Mouse (Mus musculus): ENCODE measurements at regions not wholly inside any gene's neighbourhood (a gene's known extent, or its start where the extent isn't known, plus 50 kb on each side); places are given as distances from the start of the nearest gene placed in this dataset.

DNA sequence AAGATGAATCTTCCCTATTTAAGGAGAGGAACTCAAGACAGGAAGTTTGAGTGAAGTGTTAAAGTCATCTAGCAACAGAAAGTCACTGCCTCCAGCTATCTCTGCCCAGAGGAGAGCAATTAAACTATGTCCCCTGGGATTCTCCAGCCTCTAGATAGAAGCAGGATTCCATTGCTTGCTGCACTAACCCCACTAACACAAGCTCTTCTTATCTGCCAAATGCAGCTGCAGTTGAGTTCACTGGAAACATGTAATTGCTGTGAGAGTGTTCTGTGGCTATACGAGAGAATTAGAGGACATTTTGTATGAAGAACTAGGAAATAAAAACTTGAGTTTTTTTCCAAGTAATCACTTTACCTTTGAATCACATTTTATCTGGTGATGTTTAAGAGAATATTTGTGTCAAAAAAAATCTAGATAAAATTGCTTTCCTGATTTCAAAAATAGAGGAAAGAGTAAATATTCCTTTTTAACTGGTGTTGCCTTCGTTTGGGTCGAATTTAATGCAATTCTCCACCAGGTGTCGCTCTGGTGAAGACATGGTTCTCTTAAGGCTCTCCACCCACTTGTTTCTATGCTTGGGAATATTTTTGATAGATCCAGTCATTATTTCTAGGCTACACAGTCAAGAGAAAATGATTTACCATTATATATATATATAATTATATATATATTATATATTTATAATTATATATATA is 121.1 kb upstream of the Bmp2 start:
- DNase-seq, result peak; percentile 33 to 55
- intact Hi-C loops (cut with DNase I), result no loop called here

DNA sequence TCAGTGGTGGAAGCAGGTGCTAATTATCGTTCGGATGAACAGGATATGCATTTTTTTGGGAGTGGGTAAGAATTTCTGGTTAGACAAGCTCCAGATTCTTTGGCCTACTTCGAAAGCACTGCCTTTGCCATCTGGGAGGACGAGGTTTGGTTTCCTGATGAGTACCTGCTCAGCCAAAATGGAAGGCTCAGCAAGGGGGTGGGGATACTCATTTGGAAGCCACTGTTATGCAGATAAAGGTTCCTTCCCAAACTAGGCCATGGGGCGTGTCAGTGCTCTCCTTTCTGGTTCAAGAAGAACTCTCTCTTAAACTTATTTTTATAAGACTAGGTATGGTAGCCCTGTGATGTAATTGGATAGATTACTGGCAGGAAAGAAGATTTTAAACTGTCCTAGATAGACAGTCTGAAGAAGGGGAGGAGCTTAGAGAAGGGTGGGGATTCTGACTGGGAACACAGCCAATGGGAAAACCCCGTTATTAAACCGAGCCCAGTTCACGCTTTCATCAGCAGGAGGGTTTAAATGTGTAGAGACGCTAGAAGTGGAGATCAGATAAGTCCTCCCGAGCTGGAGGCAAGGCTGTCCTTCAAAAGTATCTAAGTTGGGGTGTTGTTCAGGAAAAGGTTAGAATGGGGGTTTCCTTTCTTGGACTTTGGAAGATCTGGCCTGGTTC is 119.7 kb upstream of the Bmp2 start:
- no peak for DNase-seq
- intact Hi-C loops (cut with DNase I), result no loop called here

DNA sequence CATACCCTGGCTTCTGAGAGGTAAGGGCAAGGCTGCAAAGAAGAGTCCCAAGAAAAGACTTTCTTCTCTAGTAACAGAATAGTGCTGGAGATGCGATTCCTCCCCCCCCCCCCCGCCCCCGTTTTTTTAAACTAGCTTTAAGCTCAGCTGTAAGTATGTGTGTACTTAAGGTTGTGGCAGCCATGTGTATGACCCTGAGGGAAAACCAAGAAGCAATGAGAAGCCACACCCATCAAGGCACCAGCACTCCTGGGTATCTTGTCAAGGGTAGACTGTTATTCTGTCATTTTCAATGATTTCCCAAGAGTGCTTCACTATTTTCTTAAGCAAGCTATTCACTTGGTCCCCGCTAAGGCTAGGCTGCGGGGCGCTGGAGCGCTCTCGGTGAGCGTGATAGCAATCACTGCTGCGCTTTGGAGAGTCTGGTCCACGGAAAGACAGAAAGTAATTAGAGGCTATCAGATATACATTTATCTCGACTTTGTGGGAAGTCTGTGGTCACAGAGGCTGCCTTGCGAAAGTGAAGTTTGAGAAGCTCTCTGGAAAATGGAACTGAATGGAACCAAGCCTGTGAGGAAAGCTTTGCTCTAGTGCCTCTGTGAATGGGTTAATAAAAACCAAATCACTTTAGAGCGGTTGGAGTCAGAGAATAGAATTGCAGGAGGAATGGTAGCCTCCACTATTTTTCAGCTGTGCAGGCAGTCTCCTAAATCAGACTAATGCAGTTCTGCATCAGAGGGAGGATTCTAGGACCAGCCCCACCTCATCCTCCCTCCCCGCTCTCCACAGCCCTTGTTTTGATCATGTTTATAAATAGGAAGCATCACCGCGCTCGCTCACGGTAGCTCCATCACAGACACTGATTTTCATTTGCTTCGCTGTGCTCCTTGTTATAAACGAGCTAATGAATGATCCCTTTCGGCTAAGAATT is 114.8 kb upstream of the Bmp2 start:
- no peak for DNase-seq
- intact Hi-C loops (cut with DNase I), result loop anchor here (5.0 kb wide), 1 partner anchor 115 kb away; the partner anchor contains the start of gene Bmp2

DNA sequence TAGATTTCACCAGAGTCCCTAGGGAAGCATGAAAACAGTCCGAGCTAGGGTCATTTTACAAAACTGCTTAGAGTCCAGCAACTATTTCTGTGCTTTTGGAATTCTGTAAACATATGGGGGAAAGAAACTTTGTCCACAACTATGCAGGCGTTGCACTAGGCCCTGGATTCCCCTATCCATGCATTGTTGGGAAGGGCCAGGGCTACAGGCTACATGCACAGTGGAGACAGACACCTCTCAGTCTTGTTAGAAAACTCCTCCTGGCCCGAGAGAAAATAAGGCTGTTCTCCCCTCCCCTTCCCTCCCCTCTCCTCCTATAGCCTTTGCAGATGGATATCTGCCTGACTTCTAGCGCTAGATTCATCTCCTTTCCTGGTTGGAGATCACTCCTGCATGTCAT is 113.9 kb upstream of the Bmp2 start:
- no peak for DNase-seq
- intact Hi-C loops (cut with DNase I), result loop anchor here (5.0 kb wide), 1 partner anchor 114 kb away; the partner anchor contains the start of gene Bmp2

DNA sequence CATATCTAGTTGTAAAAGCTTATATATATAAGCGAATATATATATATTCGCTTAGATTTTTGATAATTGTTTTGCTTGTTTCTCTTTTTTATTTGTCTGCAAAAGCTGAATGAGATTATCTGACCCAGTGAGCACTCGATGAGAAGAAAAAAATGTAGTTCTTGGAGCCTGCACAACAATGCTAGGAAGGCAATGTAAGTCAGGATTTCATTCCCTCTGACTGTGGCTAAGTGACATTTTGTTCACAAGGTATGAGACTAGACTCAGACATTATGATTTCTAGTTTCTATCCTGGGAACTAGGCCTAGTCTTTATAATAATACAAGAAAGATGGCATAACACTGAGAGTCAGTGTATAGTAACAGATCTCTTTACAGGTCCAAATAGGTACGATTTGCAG is 108.9 kb upstream of the Bmp2 start:
- no peak for DNase-seq
- intact Hi-C loops (cut with DNase I), result no loop called here

DNA sequence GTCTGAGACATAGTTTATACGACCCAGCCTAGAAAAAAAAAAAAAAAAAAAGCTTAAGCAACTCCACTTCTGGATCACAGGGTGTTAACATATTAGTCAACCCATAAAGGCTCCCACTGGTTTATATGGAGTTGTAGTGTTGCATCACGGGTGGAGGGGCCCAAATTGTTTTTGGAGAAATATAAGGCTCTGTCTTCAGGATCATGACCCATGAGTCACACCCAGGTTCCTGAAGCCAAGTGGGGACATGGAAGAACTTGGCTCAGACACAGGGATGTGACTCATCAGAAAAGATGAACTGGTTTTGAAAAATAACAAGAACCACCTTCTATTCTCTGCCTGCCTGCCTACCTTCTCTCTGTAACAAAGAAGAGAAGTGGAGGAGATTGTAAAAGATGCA is 108.5 kb upstream of the Bmp2 start:
- intact Hi-C loops (cut with DNase I), result no loop called here
- peak; percentile 39 to 40 for DNase-seq

DNA sequence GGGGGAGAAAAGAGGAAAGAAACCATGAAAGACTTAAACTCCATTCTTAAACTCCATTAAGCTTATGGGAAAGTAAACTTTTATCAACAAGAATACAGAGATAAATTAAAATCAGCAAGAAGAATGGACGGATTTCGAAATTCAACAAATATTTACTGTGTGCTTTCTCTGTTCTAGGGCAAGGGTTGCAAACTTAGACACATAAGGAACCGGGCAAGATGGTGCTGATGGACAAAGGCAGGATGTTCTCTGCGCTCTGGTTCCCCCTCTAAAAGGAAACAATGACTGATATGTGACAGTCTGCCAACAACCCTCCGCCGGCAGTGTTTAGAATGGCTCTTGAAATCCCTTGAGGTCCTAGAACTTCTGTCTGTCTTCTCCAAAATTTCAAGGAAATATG is 99.0 kb upstream of the Bmp2 start:
- intact Hi-C loops (cut with DNase I), result no loop called here

DNA sequence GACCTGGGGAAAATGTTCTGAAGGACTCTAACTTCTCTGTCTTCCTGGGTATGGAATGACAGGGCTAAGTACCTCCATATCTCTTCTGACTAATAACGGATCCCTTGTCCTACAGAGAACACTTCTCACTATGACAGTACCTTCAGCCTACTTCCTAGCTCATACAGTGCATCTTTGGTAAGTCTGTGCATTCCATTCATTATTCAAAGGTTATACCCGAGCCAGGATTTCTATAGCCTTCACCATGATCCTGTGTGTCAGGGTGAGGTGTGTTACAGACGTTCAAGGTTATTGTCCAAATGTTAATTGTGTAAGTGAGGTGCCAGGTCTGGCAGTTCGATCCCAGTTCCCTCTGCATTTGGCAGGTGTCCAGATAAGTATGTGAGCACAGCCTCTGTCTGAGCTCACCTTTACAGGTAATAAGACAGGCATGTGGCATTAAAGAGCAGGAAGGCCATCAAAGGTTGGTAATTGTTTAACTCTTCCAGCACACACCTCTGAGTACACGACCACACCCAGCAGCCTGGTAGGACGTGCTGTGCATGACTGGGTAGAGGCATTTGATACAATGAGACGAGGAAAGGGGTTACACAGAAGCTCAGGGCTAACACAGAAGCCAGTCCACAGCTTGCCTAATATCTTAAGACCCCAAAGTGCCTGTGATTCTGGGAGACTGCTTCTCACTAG is 96.3 kb upstream of the Bmp2 start:
- intact Hi-C loops (cut with DNase I), result no loop called here
- DNase-seq, result no peak

More for the DNA sequence above, 99.0 kb upstream of the Bmp2 start:
- no peak for DNase-seq

DNA sequence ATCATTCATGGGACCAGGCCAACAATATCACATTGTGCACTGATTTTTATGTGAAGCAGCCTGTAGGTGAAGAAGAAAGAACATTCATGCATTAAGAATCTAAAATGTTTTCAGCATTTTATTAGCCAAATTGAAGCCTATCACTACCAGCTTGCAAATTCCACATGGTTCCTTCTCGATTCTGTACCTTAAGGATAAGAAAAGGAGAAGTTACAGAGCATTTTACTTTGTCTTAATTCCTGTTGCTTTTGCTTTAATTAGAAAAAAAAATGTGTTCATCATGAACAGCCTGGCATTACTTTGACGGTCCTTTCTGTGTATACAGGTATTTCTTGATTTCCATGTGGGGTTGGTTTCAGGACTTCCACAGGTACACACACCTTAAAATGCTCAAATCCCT is 95.2 kb upstream of the Bmp2 start:
- intact Hi-C loops (cut with DNase I), result no loop called here
- DNase-seq, result no peak

DNA sequence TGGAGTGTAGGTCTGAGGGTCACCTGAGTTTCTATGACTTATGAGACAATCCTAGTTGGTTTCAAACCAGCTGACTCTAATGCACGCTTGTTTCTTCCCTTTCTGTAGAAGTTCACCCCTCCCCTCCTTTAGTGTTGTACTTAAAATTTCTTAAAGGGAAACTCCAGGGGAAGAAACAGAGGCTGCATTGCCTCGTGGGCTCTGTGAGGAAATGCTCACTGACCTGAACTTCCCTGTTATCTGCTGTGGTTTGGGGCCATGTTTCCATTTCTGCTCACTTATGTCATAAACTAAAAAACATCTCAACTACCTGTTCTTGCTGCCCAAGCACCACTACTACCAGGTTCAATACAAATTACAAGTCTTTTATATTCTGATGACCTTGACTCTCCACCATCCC is 93.2 kb upstream of the Bmp2 start:
- intact Hi-C loops (cut with DNase I), result no loop called here
- no peak for DNase-seq

DNA sequence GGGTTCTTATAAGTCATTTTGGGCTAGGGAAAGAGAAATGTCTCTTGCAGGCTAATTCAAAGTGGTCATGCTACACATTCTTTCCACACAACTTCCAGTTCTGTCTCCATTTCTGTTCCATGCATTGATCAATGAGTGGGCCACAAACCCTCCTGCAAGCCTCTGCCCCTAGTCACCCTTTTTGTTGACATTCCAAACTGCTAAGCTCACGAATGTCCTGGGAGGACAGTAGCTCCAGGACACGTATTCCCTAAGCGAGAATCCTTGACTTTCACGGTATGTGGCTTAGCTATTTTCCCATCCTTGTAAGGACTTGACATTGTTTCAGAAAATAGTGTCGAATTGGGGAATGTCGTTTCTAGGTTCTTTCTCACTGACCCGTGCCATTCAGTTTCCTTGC is 91.1 kb upstream of the Bmp2 start:
- DNase-seq, result no peak
- intact Hi-C loops (cut with DNase I), result no loop called here

DNA sequence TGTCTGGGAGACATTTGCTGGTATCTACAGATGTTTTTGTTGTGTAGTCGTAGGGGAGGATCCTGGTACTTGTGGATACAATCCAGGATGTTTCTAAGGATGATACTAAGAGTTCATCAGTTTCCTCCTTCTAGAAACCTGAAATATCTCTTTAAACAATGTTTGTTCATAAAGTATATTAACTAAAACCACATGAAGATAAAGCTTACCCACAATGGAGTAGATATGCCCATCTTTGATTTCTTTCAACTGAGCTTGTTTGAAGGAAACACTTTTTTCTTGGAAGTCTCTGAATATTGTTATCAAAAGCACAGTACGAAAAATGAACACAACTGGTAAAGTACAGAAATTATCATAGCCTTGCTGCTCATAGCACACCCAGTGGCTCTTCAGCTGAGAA is 89.6 kb upstream of the Bmp2 start:
- intact Hi-C loops (cut with DNase I), result no loop called here

DNA sequence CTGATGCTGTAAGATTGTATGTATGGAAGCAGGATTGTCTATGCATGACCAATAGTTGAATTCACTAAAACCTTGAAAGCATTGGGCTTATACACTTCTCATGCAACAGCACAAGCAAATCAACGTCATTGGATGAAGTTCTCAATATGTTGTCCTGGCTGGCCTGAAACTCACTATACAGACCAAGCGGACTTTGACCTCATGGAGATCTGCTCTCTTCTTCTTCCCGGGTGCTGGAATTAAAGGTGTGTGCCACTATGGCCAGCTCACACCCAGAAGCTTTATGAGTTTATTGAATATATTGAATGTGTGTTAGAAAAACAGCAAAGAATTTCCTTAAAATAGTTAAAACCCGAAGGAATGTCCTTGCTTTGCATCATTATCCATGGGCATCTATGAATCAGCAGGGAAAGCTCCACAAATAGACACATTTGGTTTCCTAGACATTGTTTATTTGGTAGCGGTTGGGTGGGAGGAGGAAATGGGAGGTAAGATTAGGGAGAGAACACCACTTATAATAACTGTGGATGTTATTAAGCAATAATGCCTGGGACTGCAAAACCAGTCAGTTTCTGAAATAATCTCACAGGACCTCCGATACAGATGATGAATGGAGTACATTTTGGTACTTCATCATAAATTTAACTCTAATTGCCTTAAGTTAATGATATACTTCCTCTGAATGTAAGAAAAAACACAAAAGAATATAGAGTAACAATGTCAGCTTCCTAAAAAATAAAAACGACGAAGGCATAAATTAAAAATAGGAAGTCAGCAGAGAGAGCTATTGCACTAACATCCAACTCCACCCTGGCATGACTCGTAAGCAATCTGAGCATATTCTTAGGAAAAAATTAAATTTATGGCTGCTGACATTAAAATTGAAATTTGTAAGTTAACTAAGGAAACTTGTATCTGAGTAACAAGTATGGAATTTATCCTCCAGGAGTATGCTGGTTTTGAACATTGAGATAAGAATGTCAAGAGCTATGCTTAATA is 84.5 kb upstream of the Bmp2 start:
- intact Hi-C loops (cut with DNase I), result no loop called here
- no peak for DNase-seq

More for the DNA sequence above, 89.6 kb upstream of the Bmp2 start:
- no peak for DNase-seq

DNA sequence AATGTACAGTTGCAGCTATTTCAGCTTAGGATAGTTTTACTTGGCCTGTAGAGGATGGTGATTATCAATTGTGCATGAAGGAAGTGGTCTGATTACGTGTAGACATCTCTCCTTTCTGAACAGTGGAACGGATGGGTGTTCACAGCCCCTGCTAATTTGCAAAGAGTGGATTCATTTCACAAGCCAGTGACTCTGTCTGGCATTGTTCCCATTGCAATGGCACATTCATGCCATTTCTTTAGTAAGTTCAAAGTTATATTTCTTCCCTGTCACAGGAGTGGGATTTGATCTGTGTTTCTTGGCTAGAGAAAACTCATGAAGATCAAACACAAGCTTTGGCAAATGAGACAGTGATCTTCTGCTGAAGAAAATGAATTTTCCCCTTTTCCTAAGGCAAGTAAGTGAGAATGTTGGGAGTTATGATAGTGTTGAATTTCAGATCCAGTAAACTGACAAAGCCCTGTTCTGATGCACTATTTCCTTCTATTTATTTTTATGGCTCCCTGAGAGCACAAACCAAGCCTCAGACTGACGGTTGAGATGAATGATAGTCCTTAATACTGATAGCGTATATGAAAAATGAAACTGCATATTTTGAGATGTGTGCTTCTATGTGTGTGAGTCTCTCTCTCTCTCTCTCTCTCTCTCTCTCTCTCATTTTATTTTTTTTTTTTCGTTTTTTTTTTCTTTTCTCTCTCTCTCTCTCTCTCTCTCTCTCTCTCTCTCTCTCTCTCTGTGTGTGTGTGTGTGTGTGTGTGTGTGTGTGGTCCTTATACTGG is 78.8 kb upstream of the Bmp2 start:
- intact Hi-C loops (cut with DNase I), result no loop called here
- no peak for DNase-seq

DNA sequence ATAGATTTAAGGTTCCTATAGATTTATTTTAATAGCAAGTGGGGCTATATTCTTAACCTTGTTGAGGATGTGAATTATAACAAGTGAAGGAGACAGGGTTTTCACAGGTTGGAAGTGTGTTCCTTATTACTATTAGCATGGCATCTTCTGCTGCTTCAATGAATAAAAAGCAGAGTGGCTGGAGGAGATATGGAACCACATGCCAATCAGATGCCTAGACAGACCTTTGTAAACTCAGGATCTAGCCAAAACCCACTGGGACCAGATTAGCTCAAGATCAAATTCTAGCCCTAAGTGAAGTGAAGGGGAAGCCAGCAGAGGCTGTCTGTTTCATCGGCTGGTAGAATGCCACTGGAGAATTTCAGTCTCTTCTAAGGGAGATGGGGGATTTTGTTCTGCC is 77.8 kb upstream of the Bmp2 start:
- intact Hi-C loops (cut with DNase I), result no loop called here
- no peak for DNase-seq

DNA sequence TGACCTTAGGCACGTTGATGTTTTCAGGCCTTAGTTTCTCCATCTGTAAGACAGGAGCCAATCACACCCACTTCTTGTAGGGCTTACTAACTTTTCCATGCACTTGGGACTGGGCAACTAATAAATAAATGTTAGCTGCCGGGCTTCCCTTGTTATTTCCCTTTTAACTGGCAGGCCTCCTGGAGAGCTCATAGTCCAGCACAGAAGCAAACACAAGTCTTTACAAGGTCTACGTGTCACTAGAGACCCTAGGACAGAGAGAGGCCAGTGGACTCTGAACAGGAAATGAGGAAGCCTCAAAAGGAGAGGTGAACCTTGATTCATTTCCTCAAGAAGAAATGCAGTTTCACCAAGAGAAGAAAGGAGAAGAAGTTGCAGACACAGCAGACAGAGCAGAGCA is 71.1 kb upstream of the Bmp2 start:
- no peak for DNase-seq
- intact Hi-C loops (cut with DNase I), result no loop called here

DNA sequence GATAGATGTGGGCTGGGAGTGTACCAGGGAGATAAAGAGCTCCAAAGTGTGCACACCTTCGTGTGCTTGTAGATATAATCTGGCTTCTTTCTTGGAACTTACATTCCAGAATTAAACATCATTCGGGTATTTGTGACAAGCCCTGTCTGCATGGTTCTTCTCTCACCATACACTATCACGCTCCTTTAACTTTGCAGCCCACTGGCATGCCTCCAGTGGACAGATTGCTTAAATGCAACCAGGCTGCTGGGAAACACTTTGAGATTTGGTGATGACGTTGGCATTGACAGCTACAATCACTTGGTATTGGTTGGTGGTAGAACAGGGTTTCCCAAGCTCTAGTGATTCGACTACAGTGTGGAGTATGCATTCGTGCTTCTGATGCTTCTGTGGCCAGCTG is 70.7 kb upstream of the Bmp2 start:
- intact Hi-C loops (cut with DNase I), result no loop called here
- no peak for DNase-seq

DNA sequence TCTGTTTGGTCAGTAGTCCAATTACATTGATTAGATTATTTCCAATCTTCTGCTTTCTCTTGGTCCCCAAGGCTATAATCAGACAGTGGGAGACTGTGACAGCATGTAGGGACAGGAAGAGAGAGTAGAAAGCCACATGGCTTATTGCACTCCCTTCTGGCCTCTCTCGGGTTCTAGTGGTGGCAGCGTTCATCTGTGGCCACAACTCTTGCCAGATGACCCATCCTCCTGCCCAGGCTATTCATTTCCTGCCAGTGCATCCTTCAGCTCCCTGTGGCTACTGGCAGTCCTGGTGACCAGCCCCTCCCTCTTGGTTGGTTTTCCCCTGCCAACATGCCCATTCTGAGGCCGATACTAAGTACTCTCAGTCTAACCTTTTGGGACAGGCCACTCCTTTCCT is 70.2 kb upstream of the Bmp2 start:
- intact Hi-C loops (cut with DNase I), result no loop called here
- DNase-seq, result no peak

DNA sequence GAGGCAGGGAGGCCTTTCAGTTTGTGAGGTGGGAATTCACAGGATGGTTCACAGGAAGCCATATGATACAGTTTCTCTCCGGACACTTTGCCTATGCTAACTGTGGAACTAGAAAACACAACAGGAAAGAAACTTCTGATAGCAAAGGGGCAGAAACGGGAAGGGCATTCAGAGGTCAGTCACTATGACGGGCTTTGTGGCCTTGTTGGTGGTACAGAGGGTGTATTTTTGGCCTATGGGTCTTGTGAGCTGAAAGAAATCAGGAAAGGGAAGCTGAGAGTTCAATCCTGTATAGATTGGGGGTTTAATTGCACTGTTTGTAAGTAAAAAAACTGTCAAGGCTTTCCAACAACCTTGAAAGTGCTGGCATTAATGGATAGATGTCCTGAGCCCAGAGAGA is 56.5 kb upstream of the Bmp2 start:
- DNase-seq, result peak; percentile 17 to 28
- intact Hi-C loops (cut with DNase I), result no loop called here
